Mouse (Mus musculus) heart, adult 2 months (tissue): Measurements from ENCODE around the gene Eif3a. TPM values are rescaled to one million over a fixed set of nuclear protein-coding genes. Genes with fewer than 3 reads are reported as not detected.
A peak's percentile ranks its signal among the peaks of the same experiment; 100 is the strongest.

Source experiments
- DNase-seq, 2 experiments: peaks; one replicate each; pipeline ENCODE4 v3.0.0; 2021
- H3K27ac ChIP-seq: fragments of 200-600 bp; 2 replicates; pipeline ENCODE4 v1.8.1; 2022
- H3K27me3 ChIP-seq: fragments of 200-500 bp; 2 replicates; pipeline ENCODE4 v1.6.1; 2012; ENCODE audit warnings: mild to moderate bottlenecking, low read length, inconsistent platforms, mixed read lengths; ENCODE audit not compliant: control insufficient read depth, insufficient read depth
- H3K36me3 ChIP-seq: fragments of 200-500 bp; 2 replicates; pipeline ENCODE4 v1.6.1; 2012; ENCODE audit warnings: low read length, inconsistent platforms; ENCODE audit not compliant: control insufficient read depth, insufficient read depth
- H3K4me1 ChIP-seq: fragments of 200-500 bp; 2 replicates; pipeline ENCODE4 v1.6.1; 2011; ENCODE audit warnings: low read length; ENCODE audit not compliant: control insufficient read depth, insufficient read depth
- H3K4me3 ChIP-seq: fragments of 200-600 bp; 2 replicates; pipeline ENCODE4 v1.8.1; 2022
- H3K79me2 ChIP-seq: fragments of 200-500 bp; replicated peaks from 2 replicates; pipeline ENCODE4 v1.6.1; 2012; ENCODE audit warnings: mild to moderate bottlenecking, inconsistent platforms, low read length, moderate library complexity, mixed read lengths; ENCODE audit not compliant: control insufficient read depth, insufficient read depth
- H3K9ac ChIP-seq: fragments of 200-500 bp; 2 replicates; pipeline ENCODE4 v1.6.1; 2012; ENCODE audit warnings: low read depth, mild to moderate bottlenecking, control low read depth, inconsistent platforms, low read length, mixed read lengths
- CTCF ChIP-seq: fragments of 200-600 bp; IDR thresholded peaks from 2 replicates; pipeline ENCODE4 v1.8.1; 2022; ENCODE audit warnings: antibody characterized with exemption, mild to moderate bottlenecking, moderate library complexity
- EP300 ChIP-seq: fragments of 200-500 bp; IDR thresholded peaks from 2 replicates; pipeline ENCODE4 v1.6.1; 2011; ENCODE audit warnings: low read depth, low read length, control low read depth; ENCODE audit not compliant: insufficient read depth
- POLR2A ChIP-seq: fragments of 200-500 bp; IDR thresholded peaks from 2 replicates; pipeline ENCODE4 v1.6.1; 2011; ENCODE audit warnings: mild to moderate bottlenecking, low read depth, low read length, control low read depth; ENCODE audit not compliant: insufficient read depth
- WGBS: fragments of 180-500 bp; shearing (Covaris S2); methylation state at CpG from one replicate; pipeline ENCODE4 v1.1.7; 2018; 5-methylcytosine and 5-hydroxymethylcytosine counted together
- intact Hi-C: fragments of 180-260 bp; cut with DNase I; formaldehyde crosslinking; loops from one replicate; pipeline ENCODE4 v1.15.1; 2025
- microRNA-seq, 2 experiments: library from miRNA; unstranded; fragments of <30 nt; microRNA quantifications; one replicate each; pipeline ENCODE4 v1.2.0; 2021
- polyA plus RNA-seq: library from polyadenylated mRNA; depleted of rRNA; stranded (reverse); fragments of >200 nt; gene quantifications from 2 replicates; pipeline ENCODE4 v1.2.3, GENCODE M21; 2012; rRNA removed
- total RNA-seq, 2 experiments: library from RNA; stranded (reverse); gene quantifications; 2 replicates each; pipeline ENCODE4 v1.2.3; 2021

The Eif3a gene
- total and polyA plus RNA-seq, 3 experiments: 24.0 to 105 (median 95.4) TPM

DNA sequence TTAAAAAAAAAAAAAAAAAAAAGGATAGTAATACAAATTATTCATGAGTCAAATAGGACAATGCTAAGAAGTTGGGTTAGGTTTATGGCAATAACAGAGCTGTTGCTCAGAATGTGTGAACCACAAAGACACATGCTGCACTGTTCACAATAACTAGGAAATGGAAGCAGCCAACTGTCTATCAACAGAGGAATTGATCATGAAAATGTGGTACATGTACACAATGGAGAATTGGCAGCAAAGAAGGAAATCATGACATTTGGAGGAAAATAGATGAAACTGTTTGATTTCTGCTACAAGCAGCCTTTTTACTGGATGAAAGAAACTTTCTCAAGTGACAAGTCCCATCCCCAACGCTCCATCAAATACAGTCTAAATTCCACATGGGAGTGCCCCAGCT lies 58.5 kb downstream of the Eif3a start:
- Histone ChIP-seq H3K36me3 (no peaks in the 10 kb centered on the region), H3K27ac (no peak overlapping the region), H3K9ac (no peak overlapping the region), H3K27me3 (no peaks in the 10 kb centered on the region), H3K4me3 (no peak overlapping the region), H3K4me1 (no peaks in the 10 kb centered on the region), H3K79me2 (no peaks in the 10 kb centered on the region)
- WGBS: 77% methylated on average over 1 of the region's 1 CpGs
- no peak for TF ChIP-seq EP300
- no peak for TF ChIP-seq POLR2A
- no peak for TF ChIP-seq CTCF
- DNase-seq: no peak
- intact Hi-C loops: no loop called here

DNA sequence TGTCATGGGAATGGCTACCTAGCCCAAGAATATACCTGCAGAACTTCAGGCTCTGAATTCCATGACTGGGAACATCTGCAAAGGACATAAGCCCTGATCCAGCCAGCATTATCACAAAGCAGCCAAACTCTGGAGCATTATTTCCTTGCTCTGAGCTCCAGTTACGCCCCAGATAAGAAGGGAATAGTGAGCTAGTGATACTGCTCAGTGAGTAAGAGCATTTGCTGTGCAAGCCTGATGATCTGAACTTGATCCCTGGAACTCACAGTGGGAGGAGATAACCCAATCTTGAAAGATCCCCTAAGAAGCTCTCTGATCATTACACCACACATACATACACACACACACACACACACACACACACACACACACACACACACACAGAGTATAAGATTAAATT lies 59.2 kb downstream of the Eif3a start:
- Histone ChIP-seq H3K79me2 (no peaks in the 10 kb centered on the region), H3K36me3 (no peaks in the 10 kb centered on the region), H3K27ac (no peak overlapping the region), H3K9ac (no peak overlapping the region), H3K4me3 (no peak overlapping the region), H3K4me1 (no peaks in the 10 kb centered on the region), H3K27me3 (no peaks in the 10 kb centered on the region)
- no peak for DNase-seq
- TF ChIP-seq EP300 (no peak), POLR2A (no peak), CTCF (no peak)
- intact Hi-C loops: no loop called here
- WGBS: 52% methylated on average over 1 of the region's 1 CpGs

DNA sequence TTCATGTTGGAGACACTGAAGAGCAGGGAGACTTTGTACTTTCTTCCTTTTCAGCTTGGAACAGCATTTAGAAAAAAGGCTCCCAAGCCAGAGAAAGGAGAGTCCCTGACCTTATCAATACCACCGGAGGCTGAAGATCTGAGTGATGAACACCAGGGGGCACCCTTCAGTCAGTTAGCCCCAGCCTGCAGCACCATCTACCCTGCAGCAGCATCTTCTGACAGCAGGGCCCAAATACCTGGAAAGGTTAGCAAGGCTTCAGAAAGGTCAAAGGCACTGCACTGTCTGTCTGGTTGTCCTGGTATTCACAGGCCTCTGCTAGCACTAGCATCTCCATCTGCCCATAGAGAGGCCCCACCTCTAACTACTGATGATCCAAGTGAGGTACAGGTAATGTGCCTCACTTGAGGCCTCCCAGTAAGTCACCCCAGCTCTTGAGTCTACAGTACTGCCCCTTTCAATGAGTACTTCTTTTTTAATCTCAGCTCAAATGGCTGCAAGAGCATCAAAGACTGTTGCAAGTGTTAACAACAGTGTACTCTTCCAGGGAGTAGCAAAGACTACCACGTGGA lies 60.1 kb downstream of the Eif3a start:
- 41% methylated on average over 2 of the region's 2 CpGs for WGBS
- intact Hi-C loops: no loop called here
- DNase-seq: peak in 1 of 2 experiments; percentile 17
- H3K4me3 ChIP-seq: no peak overlapping the region
- H3K79me2 ChIP-seq: no peaks in the 10 kb centered on the region
- TF ChIP-seq EP300 (no peak), CTCF (peak; percentile 74), POLR2A (no peak)
- H3K9ac ChIP-seq: no peak overlapping the region
- no peaks in the 10 kb centered on the region for H3K36me3 ChIP-seq
- no peak overlapping the region for H3K27ac ChIP-seq
- H3K27me3 ChIP-seq: no peaks in the 10 kb centered on the region
- H3K4me1 ChIP-seq: no peaks in the 10 kb centered on the region

DNA sequence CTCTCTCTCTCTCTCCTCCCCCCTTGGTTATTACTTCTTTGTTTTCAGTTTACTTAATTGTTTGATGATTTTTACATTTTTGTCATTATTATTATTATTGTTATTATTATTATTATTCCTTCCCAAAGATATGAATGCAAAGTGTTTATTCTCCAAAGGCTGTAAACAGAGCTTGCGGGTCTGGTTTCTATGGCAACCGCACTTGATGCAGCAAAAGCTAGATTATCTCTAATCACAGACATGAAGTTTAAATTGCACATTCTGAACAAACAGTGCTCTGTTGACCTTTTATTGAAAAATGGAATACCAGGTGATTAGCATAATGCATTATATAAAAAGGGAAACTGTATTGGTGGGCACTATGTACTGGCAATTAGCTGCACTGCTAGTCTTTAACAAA lies 74.1 kb downstream of the Eif3a start:
- no peaks in the 10 kb centered on the region for H3K4me1 ChIP-seq
- TF ChIP-seq POLR2A: no peak
- no peak for TF ChIP-seq CTCF
- no peak for TF ChIP-seq EP300
- intact Hi-C loops: loop anchor here (5.0 kb wide), 1 partner anchor 294 kb away; no protein-coding TSS in a partner anchor
- H3K36me3 ChIP-seq: no peaks in the 10 kb centered on the region
- WGBS: 93% methylated on average over 2 of the region's 2 CpGs
- H3K79me2 ChIP-seq: no peaks in the 10 kb centered on the region
- H3K27me3 ChIP-seq: no peaks in the 10 kb centered on the region
- no peak overlapping the region for H3K9ac ChIP-seq
- H3K4me3 ChIP-seq: no peak overlapping the region
- DNase-seq: no peak
- no peak overlapping the region for H3K27ac ChIP-seq

DNA sequence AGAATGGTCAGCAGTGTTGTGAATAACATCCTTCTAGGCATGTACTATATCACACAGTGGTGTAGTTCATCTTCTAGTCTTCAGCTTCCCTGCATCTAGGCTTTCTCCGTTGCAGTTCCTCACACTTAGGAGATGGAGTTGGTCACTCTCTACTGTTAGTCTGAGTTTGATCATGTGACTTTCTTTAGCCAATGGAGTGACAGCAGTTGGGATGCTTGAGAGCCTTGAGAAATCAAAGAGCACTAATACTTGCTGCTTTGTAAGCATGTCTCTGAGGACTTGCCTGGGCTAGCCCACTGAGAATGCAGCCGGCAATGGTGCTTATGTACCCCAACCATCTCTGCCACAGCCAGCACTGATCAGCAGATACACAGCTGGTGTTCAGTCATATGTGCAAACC lies 77.9 kb downstream of the Eif3a start:
- no peak overlapping the region for H3K9ac ChIP-seq
- H3K79me2 ChIP-seq: no peaks in the 10 kb centered on the region
- H3K4me1 ChIP-seq: no peaks in the 10 kb centered on the region
- WGBS: 84% methylated on average over 2 of the region's 2 CpGs
- intact Hi-C loops: no loop called here
- H3K27ac ChIP-seq: no peak overlapping the region
- TF ChIP-seq EP300 (no peak), CTCF (no peak)
- no peaks in the 10 kb centered on the region for H3K27me3 ChIP-seq
- DNase-seq: no peak
- no peaks in the 10 kb centered on the region for H3K36me3 ChIP-seq
- no peak overlapping the region for H3K4me3 ChIP-seq

Small RNA genes lying within 50 kb of the gene (microRNA-seq; reads per million reads assigned to microRNA genes)
- 0 reads per million in 2 experiments for gene mmu-mir-3084-1

Other genes starting within 250 kb of the Eif3a start
- 10 to 100 TPM; 27.4 to 27.8 TPM for gene Cacul1, start 209.6 kb downstream of the Eif3a start, total RNA-seq
- gene Cacul1, start 209.6 kb downstream of the Eif3a start, polyA plus RNA-seq: 5.8 and 10.8 TPM in 2 replicates
- gene Nanos1, start 34.7 kb downstream of the Eif3a start, total RNA-seq: under 1 TPM; 0.20 to 0.29 TPM
- 0.03 and 0.14 TPM in 2 replicates for gene Nanos1, start 34.7 kb downstream of the Eif3a start, polyA plus RNA-seq
- gene Fam45a, start 20.9 kb upstream of the Eif3a start, total RNA-seq: 10 to 100 TPM; 17.4 to 18.9 TPM
- gene Fam45a, start 20.9 kb upstream of the Eif3a start, polyA plus RNA-seq: 8.7 and 15.6 TPM in 2 replicates
- 1 to 10 TPM; 6.9 to 8.7 TPM for gene Sfxn4, start 70.8 kb upstream of the Eif3a start, total RNA-seq
- 2.1 and 5.4 TPM in 2 replicates for gene Sfxn4, start 70.8 kb upstream of the Eif3a start, polyA plus RNA-seq
- 100 to 1,000 TPM; 353 to 407 TPM for gene Prdx3, start 83.9 kb upstream of the Eif3a start, total RNA-seq
- gene Prdx3, start 83.9 kb upstream of the Eif3a start, polyA plus RNA-seq: 450 and 687 TPM in 2 replicates
- 10 to 100 TPM; 25.1 to 32.4 TPM for gene Grk5, start 99.1 kb upstream of the Eif3a start, total RNA-seq
- gene Grk5, start 99.1 kb upstream of the Eif3a start, polyA plus RNA-seq: 4.1 and 9.3 TPM in 2 replicates